Mouse (Mus musculus): ENCODE results near the gene Rimkla. TPM values are rescaled to one million over a fixed set of nuclear protein-coding genes. Genes with fewer than 3 reads are reported as not detected.
"Not testable (repeated sequence)": the region's sequence is repeated elsewhere in the genome, so short reads cannot be mapped to it uniquely, and the experiment has no call there.

Rimkla gene
- polyA plus RNA-seq (2015; fragmentation: Nextera tagmentation; extraction: Ambion mirVana) = 0.35 TPM in 2 replicates

DNA sequence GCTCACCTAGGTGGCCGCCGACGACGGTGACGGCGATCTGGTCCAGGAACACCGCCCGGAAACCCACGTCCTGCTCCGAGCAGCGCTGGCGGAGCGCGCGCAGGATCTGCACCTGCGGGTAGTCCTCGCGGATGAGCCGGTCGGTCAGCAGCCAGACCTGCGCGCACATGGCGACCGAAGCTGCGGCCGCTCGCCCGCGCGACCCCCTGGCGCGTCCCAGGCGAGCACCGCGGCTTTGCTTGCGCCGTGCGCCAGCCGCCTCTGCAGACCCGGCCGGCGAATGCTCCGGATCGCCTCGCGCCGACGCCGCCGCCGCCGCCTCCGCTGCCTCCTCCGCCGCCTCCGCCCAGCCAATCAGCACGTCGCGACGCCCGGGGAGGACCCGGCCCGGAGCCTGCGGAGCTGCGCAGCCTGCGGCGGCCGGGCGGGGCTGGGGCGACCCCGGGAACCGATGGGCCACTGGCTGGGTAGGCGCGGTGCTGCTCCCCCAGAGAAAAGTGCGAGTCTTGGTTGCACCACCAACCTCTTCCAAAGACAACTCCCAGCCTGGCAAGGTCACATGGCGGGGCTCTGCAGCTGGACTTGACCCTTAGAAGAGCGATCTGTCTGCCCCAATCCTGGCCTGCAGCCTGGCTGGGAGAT lies at the start of gene Rimkla:
Gene Rimkla, minus strand, starts transcription at position 338 of the 642 bp plus-strand sequence.
- Histone ChIP-seq H3K27me3 (replicated peaks; ENCODE audit: control insufficient read depth, insufficient read depth, low read length) (peaks cover 23% of the 10 kb centered on the region), H3K4me1 (replicated peaks; ENCODE audit: control insufficient read depth, insufficient read depth, low read length) (no peaks in the 10 kb centered on the region), H3K4me3 (ENCODE audit: low read depth, low read length) (peak within 1 kb of the TSS; percentile 53), H3K27ac (ENCODE audit: low read depth, low read length) (no peak within 1 kb of the TSS), H3K4me2 (replicated peaks; ENCODE audit: low read depth) (peak within 1 kb of the TSS; percentile 92), H3K9ac (ENCODE audit: low read depth, low read length) (0 out of 2 replicates have a peak within 1 kb of the TSS, but pooled peaks have one; percentile 17), H3K36me3 (ENCODE audit: control insufficient read depth, insufficient read depth) (no peaks in the 10 kb centered on the region), H3K9me3 (ENCODE audit: control insufficient read depth) (no peaks in the 10 kb centered on the region)
- WGBS = under 1% methylated on average over 75 of the region's 77 CpGs
- ATAC-seq = peak; percentile 56
- TF ChIP-seq CTCF (IDR thresholded peaks at IDR 0.05; ENCODE audit: low read depth) = no peak

DNA sequence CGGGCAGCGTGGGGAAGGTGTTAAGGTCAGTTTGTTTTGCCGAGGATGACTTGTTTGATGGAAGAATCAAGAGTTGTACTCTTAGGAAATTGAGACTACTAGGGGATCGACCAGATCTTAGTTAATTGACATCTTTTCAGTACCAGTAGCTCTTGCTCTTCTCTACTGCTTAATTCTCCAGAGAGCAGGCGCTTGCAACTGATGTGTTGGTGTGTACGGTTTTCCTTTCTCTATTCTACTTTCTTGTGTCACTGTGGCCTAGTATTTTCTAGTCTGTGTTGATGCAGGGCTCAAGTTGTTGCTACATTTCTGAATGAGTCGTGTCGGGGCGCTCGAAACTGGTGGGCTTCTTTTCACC lies 48.1 kb upstream of the Rimkla start:
- Histone ChIP-seq H3K4me3 (ENCODE audit: low read depth, low read length) (peak overlapping the region; percentile 91), H3K4me1 (replicated peaks; ENCODE audit: control insufficient read depth, insufficient read depth, low read length) (peaks cover 7% of the 10 kb centered on the region), H3K36me3 (ENCODE audit: control insufficient read depth, insufficient read depth) (no peaks in the 10 kb centered on the region), H3K9ac (ENCODE audit: low read depth, low read length) (peak overlapping the region; percentile 97), H3K9me3 (ENCODE audit: control insufficient read depth) (no peaks in the 10 kb centered on the region), H3K27ac (ENCODE audit: low read depth, low read length) (no peak overlapping the region), H3K27me3 (replicated peaks; ENCODE audit: control insufficient read depth, insufficient read depth, low read length) (no peaks in the 10 kb centered on the region), H3K4me2 (replicated peaks; ENCODE audit: low read depth) (peak overlapping the region; percentile 91)
- TF ChIP-seq CTCF (IDR thresholded peaks at IDR 0.05; ENCODE audit: low read depth) = no peak
- WGBS = 2% methylated on average over 10 of the region's 10 CpGs
- no peak for ATAC-seq

DNA sequence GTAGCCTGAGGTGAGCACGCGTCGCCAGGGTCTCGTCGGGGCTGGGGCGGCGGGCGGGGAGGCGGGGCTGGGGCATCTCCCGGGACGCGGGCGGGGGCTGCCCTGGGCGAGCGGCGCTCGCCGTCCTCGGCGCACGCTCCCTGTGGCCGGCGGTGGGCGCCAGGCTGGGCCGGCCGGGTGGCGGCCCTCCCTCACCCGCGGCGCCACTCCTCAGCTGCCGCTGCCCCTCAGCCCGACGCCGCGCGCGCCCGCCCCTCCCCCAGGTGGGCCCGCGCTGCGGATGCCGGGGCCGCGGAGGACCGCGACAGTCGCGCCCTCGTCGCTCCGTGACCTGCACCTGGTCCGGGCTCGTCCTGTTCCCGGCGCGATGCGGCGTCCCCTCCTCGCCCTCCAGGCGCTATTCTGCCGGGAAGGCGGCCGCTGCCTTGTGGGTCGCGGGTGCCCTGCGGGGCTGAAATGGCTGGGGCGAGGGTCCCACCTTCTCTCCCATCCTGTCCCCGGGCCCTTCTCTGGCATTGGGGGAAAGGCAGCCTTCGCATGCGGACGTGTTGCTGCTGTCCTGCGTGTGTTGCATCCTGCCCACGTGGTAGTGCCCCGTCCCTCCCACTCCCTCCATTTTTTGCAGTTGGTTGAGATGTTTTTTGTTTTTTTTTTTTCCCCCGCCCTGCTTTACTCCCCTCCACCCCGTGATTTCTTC lies 47.6 kb upstream of the Rimkla start:
- ATAC-seq = peak; percentile 29
- Histone ChIP-seq H3K27ac (ENCODE audit: low read depth, low read length) (peak overlapping the region; percentile 99), H3K9me3 (ENCODE audit: control insufficient read depth) (no peaks in the 10 kb centered on the region), H3K4me2 (replicated peaks; ENCODE audit: low read depth) (peak overlapping the region; percentile 91), H3K27me3 (replicated peaks; ENCODE audit: control insufficient read depth, insufficient read depth, low read length) (no peaks in the 10 kb centered on the region), H3K4me1 (replicated peaks; ENCODE audit: control insufficient read depth, insufficient read depth, low read length) (peaks cover 7% of the 10 kb centered on the region), H3K9ac (ENCODE audit: low read depth, low read length) (peak overlapping the region; percentile 97), H3K4me3 (ENCODE audit: low read depth, low read length) (peak overlapping the region; percentile 91), H3K36me3 (ENCODE audit: control insufficient read depth, insufficient read depth) (no peaks in the 10 kb centered on the region)
- under 1% methylated on average over 57 of the region's 76 CpGs for WGBS
- TF ChIP-seq CTCF (IDR thresholded peaks at IDR 0.05; ENCODE audit: low read depth) = no peak

DNA sequence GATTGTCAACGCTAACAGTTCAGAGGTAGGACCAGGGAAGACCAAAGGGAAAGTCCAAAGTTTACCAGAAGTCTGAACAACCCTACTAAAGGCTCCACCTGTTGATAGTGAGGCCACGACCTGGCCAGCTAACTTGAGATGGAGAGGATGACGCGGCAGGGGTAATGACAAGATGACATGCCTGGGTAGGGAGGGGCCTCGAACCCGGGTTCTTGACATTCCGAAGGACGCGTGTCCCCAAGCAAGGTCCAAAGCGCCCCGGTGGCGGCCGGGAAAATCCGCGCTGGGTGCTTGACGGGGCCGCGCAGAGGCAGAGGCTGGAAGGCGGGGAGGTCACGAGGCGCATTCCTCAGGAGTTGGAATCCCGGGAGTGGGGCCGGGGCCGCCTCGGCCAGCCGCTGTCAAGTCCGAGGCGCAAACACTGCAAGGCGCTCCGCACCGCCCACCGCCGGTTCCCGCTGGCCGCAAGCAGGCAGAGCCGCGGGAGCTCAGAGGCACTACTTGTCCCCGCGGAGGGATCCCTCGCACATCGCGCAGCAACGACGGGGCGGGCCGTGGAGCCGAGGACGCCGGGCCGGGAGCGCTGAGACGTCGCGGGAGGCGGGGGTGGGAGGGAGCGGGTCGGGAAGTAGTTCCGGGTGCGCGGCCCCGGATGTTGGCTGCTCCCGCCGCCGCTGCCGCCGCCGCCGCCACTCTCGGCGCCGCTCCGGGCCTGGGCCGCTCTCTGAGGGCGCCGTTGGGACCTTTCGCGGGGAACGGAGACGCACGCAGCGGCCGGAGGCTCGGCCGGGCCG lies 46.8 kb upstream of the Rimkla start, which contains the start of gene Frg2f1:
Gene Frg2f1, minus strand, starts transcription at position 499 of the 794 bp plus-strand sequence.
- H3K36me3 ChIP-seq (ENCODE audit: control insufficient read depth, insufficient read depth) = no peaks in the 10 kb centered on the region
- no peaks in the 10 kb centered on the region for H3K9me3 ChIP-seq (ENCODE audit: control insufficient read depth)
- WGBS = under 1% methylated on average over 58 of the region's 85 CpGs
- H3K27me3 ChIP-seq (replicated peaks; ENCODE audit: control insufficient read depth, insufficient read depth, low read length) = no peaks in the 10 kb centered on the region
- peak within 1 kb of the TSS; percentile 91 for H3K4me3 ChIP-seq (ENCODE audit: low read depth, low read length)
- peak within 1 kb of the TSS; percentile 97 for H3K9ac ChIP-seq (ENCODE audit: low read depth, low read length)
- TF ChIP-seq CTCF (IDR thresholded peaks at IDR 0.05; ENCODE audit: low read depth) = peak; percentile 18; the same call in 1 of the 2 replicates
- peak within 1 kb of the TSS; percentile 99 for H3K27ac ChIP-seq (ENCODE audit: low read depth, low read length)
- peak within 1 kb of the TSS; percentile 91 for H3K4me2 ChIP-seq (replicated peaks; ENCODE audit: low read depth)
- peak; percentile 92 for ATAC-seq
- peaks cover 7% of the 10 kb centered on the region for H3K4me1 ChIP-seq (replicated peaks; ENCODE audit: control insufficient read depth, insufficient read depth, low read length)

DNA sequence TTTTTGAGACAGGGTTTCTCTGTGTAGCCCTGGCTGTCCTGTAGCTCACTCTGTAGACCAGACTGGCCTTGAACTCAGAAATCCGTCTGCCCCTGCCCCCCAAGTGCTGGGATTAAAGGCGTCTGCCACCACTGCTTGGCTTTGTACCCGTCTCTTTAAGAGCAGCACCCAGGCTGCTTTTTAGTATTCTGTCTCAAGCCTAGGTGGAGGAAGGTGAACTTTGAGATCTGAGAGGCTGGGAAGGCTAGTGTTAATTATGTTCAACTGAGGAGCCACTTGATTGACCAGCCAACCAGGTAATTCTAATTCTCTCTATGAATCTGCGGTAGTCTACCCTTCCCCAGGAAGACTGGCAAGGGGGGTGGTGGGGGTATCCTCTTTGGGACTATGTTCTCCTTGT lies 45.0 kb upstream of the Rimkla start:
- no peak overlapping the region for H3K9ac ChIP-seq (ENCODE audit: low read depth, low read length)
- H3K4me3 ChIP-seq (ENCODE audit: low read depth, low read length) = no peak overlapping the region
- H3K9me3 ChIP-seq (ENCODE audit: control insufficient read depth) = no peaks in the 10 kb centered on the region
- H3K36me3 ChIP-seq (ENCODE audit: control insufficient read depth, insufficient read depth) = no peaks in the 10 kb centered on the region
- H3K27ac ChIP-seq (ENCODE audit: low read depth, low read length) = peak overlapping the region; percentile 99
- WGBS = 60% methylated on average over 4 of the region's 4 CpGs
- peaks cover 7% of the 10 kb centered on the region for H3K4me1 ChIP-seq (replicated peaks; ENCODE audit: control insufficient read depth, insufficient read depth, low read length)
- peak overlapping the region; percentile 91 for H3K4me2 ChIP-seq (replicated peaks; ENCODE audit: low read depth)
- ATAC-seq = no peak
- no peak for TF ChIP-seq CTCF (IDR thresholded peaks at IDR 0.05; ENCODE audit: low read depth)
- H3K27me3 ChIP-seq (replicated peaks; ENCODE audit: control insufficient read depth, insufficient read depth, low read length) = no peaks in the 10 kb centered on the region

DNA sequence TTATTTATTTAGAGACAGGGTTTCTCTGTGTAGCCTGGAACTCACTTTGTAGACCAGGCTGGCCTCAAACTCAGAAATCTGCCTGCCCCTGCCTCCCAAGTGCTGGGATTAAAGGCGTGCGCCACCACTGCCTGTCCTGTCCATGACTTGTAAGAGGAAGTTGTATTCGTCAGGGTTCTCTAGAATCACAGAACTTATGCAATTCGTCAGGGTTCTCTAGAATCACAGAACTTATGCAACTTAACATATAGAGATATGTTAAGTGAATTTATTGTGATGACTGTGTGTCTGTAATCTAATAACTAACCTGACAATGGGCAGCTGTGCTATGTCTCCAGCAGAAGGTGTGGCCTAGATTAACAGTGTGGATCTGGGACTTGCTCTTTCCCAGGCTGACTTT lies 44.2 kb upstream of the Rimkla start, which contains the start of gene Foxj3:
Gene Foxj3, plus strand, starts transcription at position 390 of the 400 bp plus-strand sequence.
- 68% methylated on average over 4 of the region's 4 CpGs for WGBS
- not testable (repeated sequence) for H3K36me3 ChIP-seq (ENCODE audit: control insufficient read depth, insufficient read depth); ATAC-seq; H3K9me3 ChIP-seq (ENCODE audit: control insufficient read depth); H3K4me3 ChIP-seq (ENCODE audit: low read depth, low read length); H3K9ac ChIP-seq (ENCODE audit: low read depth, low read length); H3K4me1 ChIP-seq (replicated peaks; ENCODE audit: control insufficient read depth, insufficient read depth, low read length); H3K27me3 ChIP-seq (replicated peaks; ENCODE audit: control insufficient read depth, insufficient read depth, low read length)
- Histone ChIP-seq H3K4me2 (replicated peaks; ENCODE audit: low read depth) (peak within 1 kb of the TSS; percentile 91), H3K27ac (ENCODE audit: low read depth, low read length) (peak within 1 kb of the TSS; percentile 99)

Data from intestine, postnatal 0 days (tissue).